Mouse (Mus musculus) yolk sac, embryonic 10.5 days (tissue): Measurements from ENCODE around the gene Zic1.
A peak's percentile ranks its signal among the peaks of the same experiment; 100 is the strongest.

Source experiments
- DNase-seq: peaks from one replicate; pipeline ENCODE4 v3.0.0-alpha.2; 2017; ENCODE audit warnings: low spot score

The Zic1 gene

DNA sequence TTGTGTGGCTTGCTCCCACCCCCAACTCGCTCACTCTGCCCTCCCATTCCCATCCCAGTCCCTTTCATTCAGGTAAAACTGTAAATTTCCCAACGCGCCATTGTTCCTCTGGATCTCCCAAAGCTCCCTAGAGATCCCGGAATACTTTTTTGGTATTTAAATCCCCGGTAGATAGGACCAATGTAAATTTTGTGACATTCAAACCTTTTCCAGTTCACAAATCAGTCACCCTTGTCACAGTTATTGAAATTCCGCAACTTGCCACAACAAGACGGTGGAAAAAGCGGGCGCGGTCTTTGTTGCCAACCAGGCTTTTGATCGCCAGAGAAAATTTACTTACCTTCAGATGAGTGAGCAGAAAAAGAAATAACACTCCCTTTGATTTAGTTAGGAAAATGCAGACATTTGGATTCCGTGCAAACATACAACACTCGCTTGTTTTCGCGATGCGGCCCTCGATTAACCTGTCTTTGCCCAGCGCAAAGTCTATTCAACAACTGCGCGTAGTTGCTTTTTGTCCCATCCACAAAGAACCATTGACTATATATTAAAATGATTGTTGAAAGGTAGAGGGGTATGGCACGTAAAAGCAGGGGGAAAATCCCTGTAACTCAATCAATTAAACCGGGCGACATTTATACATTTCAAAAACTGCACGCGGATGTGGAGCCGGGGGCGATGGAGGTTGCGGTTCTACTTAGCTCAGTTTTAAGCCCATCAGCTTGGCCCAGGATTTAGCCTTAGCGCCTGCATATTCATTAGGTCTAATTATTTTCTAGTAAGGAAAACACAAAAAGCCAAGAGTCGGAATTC, 1.6 kb upstream of the Zic1 start:
- no peak for DNase-seq

DNA sequence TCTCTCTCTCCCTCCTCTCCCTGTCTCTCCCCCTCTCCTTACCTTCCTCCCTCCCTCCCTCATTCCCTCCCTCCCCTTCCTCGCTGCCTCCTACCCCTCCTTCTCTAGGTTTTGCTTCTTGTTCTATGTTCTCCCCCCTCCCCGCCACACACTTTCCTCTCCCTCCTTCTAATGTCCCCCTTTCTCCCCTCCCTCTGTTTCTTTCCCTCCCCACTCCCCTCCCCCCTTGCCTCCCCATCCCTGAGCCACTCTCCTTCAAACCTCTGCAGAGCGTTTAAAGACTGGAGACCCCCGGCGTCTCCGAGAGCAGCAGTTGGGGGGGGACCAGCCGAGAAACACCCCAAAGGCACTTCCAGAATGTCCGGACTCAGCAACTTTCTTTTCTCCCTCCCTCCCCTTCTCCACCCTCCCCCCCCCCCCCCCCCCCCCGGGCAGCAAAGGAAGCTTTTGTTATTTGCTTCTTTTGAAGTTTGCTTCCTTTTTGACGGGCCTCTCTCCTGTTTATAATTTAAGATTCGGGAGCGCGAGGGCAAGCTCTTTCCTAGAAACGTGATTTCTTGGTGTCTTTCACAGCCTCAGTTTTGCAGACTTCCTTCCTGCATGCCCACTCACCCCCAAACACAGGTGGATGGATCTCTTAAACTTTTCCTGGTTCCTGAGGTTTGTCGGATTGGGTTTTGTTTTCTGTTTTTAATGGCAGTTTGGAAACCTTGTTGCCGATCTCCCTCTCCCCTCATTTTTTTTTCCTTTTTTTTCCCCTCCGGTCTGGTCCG, 802 bp upstream of the Zic1 start:
- no peak for DNase-seq

DNA sequence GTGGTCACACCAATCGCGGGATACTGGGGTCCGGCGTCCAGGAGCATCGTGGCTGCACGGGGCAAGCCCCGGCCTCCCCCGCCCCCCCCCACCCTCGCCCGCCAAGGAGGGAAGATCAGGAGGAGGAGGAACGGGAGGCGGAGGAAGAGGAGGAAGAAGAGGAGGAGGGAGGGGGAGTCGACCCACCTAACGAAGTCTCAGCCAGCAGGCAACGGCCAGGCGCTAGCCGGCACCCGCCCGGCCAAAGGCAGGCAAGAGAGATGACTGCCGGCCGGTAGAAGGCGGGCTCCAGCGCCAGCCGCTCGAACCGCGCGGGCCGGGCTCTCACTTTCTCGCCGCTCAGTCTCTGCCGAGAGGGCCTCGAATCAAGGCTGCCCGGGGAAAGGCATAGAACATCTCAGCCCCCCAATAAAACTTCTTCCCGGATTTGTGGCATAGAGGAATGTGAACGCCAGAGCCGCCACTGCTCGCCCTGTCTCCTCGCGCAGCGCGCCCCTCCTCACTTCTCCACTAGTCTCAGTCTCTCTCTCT, 574 bp downstream of the Zic1 start:
- no peak for DNase-seq

DNA sequence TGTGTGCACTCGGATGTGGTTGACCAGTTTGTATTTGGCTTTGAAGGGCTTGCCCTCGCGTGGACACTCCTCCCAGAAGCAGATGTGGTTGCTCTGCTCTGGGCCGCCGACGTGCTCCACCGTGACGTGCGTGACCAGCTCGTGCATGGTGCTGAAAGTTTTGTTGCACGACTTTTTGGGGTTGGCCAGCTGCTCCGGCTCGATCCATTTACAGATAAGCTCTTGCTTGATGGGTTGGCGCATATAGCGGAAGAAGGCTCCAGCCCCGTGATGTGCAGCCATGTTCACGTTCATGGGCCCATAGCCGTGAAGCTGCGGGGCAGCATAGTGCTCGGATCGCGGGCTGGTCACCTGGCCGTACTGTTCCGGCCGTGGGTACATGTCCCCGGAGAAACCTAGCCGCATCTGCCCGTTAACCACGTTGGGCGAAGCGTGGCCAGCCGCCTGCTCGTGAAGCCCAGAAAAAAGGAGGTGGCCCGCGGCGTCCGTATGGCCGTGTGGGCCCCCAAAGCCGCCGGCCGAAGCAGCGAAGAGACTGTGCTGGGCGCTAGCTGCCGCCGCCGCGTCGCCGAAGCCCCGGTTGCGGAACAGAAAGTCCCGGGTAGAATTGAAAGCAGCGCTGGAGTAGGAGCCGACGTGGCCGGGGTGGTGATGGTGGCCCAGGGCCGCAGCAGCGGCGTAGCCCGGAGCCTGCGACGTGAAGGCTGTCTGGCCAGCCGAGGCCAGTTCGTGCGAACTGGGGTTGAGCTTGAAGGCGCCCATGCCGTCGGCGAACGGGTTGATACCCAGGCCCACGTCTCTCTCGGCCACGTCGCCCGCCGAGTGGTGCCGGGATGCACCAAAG, 1.3 kb downstream of the Zic1 start:
- DNase-seq = no peak

DNA sequence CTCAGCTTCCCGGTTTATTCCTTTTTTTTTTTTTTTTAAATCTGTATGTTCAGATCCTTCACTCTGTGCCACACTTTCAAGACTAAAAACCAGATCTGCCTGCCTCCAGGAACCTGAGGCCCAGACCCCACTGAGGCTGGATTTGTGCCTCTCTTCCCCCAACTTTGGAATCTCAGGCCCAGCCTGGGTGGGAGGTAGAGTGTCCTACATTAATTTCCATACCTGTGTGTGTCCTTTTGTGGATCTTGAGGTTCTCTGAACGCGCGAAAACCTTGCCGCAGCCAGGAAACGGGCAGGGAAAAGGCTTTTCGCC, 1.8 kb downstream of the Zic1 start:
- no peak for DNase-seq

DNA sequence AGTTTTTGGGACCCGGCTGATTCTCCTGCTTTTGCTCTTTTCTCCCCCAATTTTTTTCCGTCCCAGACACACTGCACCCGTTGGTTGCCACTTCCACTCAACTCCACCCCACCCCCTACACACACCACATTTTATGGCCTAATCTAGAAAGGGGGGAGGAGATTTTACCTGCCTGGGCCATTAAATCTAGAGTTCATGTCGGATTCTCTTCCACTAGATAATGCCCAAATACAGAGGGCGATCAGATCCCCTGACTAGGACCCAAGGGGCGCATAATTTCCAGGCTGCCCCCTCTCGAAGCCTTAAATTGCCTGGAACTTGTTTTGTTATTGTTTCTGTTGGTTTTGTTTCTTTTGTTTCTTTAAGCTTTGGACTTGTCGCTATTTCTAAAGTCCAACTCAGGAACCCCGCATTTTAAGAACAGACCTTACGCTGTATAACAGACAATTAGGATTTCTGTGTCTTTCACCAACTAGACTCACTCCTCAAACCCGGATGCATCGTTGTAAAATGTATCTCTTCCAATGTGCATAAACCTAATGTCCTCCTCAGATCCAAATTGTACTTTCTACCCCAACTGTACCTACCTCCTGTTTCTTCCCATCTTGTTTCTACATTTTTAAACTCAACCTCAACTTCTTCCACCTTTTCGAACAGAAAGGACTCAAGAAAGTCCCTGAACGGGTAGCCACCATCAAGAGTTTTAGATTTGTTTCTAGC, 2.4 kb downstream of the Zic1 start:
- no peak for DNase-seq

DNA sequence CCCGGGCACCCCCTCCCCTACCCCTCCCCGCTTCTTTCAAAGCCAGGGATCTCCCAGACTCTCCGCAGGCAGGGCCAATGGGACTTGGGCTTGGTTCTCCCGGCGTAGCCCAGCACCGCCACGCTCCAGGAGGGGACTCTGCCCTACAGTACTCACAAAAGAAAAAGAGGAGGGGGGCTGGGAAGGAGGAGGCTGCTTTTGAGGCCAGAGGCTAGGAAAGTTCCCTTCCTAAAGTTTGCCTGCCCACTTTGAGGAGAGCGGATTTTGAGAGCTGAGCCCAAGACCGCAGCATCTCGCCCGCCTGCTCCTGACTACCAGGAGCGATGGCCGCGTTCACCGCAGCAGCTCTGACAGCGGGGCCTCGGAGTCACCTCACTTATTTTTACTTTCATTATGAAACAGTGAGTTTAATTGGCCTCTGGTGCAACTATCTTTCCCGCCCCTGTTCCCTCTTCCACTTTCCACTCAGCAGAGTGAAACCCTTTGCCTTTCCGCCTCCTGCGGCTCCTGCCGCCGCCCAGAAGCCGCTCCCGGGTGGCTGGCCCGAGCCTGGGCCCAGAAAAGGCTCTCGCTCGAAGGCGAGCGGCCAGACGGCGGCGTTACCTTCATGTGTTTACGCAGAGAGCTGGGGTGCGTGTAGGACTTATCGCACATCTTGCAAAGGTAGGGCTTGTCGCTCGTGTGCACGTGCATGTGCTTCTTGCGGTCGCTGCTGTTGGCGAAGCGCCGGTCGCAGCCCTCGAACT, 3.6 kb downstream of the Zic1 start, which contains the start of gene Zic4:
Gene Zic4, plus strand, starts transcription at position 558 of the 746 bp plus-strand sequence.
- DNase-seq = no peak

DNA sequence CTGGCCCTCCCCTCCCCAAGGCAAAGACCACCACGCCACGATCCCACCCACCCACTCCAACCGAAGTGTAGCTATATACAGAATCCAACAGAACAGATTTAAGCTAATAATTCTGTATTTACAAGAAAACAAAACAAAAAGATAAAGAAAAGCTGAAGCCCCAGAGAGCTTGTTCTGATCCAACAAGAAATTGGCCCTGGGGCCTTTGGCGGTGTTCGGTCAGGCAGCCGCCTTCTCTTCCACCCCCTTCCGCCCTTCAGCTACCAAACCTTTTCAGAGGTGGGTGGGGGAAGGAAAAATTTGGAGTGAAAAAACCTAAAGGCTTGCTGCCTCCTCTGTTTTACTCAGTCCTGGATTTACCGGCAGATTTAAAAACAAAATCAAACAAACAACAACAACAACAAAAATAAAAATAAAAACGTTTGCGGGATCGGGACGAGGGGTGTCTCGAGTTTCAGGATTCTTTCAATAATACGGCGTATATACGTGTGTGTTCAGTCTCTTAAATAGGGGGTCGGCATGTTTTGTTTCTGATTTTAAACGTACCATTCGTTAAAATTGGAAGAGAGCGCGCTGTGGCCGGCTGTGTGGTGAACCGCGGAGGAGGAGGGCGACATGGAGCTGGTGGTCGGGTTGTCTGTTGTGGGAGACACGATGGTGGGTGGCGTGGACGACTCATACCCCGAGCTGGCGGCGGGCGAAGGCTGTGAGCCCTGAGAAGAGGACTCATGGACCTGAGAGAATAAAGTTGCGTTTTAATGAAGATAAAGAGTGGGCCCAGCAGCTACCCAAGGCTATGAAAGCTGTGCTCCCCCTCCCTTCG, 4.4 kb downstream of the Zic1 start:
- no peak for DNase-seq

DNA sequence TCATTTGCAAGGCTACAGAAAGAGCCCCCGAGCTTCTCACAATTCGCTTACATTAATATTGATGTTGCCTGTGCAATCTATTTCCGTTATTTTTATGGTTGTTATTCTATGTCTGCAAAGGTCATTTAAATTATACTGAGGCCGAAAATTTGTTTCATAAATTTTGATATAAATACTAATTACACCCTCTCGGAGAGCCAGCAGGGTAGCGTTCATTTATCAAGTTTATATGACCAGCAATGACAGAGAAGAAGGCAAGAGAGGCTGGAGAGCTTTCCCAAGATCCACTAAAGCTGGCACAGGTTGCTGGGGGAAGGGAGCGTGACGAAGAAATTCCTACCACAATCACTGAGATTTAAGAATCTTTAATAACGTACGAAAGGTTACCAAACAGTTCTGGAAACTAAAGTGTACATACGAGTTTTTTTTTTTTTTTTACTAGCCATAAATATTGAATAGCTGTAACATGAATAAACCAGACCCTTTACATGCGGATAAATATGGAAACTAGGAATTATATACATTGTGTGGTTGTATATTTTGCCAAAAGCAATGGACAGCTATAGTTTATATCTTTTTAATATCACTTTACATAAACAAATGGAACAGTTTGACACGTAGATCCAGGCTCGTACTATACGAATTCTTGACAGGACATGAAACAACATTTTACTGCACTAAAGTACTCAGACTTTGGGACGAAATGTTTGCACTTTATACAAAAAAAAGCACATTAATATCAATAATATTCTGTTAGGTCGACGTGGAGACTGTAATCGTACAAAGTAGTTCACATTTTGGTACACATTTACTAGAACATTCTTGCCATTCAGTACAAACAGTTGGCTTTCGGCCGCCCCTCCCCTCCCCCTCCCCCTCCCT, 5.2 kb downstream of the Zic1 start:
- DNase-seq = no peak

DNA sequence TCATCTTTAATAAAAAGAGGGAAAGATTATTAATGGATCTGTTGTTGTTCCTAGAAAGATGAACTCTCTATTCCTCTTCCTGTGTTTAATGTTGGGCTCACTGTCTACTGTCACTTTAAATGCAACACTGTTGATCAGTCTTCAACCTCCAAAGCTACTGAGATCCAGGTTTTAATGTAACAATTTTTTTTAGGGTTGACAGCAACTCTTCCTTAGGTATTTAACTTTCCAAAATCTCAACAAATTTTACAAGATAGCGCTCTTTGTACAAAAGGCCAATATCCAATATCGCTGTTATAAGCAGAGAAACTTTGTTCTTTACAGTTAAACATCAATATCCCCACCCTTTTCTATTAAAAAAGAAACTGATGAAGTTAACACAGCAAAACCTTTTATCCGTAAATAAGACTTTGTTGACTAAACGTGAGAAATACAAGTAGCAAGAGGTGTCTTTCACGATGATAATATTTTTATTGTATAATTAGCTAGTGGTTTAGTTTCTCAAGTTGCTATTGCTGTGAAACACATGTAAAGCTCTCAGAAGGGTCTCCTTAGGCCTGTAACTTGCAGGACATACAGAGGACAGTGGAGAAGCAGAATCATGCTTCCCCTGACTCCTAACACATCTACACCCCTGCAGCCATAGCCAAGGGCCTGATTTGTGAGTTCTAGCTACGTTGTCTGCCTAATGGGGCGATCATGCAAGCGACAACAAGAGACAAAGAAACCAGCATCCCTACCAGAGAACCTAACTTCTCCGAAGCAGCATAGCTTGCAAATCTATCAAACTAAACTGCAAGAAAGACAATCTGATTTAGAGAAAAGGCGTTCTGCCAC, 6.5 kb downstream of the Zic1 start:
- no peak for DNase-seq

DNA sequence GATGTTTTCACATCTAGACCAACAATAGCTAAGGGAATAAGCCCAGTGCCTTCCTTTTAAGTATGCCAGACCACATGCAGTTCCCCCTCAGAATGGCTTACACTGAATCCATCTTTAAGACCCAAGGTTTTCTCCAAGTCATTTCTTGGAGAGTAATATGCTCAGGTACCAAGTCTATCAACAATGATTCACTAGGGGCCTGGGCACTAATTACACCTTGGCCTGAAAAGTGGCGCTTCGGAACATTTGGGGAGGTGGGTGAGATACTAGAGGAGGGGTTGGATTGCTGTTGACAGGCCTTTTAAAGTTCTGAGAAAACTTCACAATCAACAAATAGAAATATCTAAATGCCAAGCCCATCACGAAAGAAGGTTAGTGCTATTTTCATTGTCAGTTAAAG, 8.3 kb downstream of the Zic1 start:
- no peak for DNase-seq

DNA sequence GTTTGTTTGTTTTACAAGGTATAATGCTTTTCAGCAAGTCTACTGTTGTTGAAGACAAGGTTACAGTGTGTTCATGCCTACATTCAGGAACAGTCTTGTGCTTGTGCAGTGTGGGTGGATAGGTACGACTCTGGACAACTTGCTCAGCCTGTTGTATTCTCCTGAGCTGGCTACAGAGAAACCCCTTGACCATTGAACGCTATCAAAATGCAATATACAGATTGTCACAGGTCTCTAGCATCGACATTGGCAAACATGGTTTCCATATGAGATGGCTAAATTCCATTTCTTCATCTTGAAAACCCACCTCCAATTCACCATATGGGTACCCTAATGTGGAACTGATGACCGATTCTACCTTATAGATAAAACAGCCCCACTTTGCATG, 9.3 kb downstream of the Zic1 start:
- no peak for DNase-seq

DNA sequence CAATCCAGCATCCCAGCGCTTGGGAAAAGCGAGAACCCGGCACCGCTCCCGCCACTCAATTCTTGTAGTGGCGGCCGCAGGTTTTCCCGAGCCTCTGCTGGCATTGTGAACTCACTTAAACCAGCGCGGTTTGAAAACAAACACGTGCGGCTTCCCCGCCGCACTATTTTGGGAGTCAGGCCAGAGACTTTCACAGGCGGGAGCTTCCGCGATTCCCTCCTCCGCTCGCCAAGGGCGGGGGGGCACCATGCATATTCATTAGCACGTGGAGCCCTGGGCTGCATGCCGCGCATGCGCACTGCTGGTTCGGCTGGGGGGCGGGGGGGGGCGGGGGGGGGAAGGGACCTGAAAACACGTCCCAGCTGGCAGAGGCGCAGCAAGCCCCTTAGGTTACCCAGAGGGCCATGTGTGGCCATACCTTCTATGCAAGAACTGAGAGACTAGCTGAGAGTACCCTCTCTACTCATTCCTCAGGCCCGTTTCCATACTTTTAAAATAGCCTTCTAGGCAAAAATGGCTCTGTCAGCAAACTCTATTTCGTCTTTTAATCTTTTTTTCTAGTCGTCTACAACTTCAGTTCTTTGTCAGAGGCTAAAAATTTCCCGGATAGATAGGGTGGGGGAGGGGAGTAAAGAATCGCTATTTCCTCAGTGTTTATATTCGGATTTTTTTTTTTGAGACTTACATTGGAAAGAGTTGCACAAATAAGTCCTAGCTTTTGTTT, 9.8 kb downstream of the Zic1 start:
- peak; percentile 57 for DNase-seq

DNA sequence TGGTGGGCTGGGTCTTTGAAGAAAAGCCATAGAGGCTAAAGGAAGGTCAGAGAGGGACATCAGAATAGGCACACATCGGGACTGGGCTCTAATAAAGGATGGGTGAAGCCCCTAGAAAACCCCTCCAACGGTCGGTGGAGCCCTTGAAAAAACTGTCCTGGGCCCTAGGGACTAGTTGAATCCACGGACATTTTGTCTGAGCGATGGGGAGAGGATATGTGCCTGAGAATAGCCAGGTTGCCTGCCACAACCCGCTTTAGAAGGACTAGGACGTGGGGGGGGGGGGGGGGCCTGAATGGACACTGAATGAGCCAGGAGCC, 10.4 kb downstream of the Zic1 start:
- DNase-seq = no peak

DNA sequence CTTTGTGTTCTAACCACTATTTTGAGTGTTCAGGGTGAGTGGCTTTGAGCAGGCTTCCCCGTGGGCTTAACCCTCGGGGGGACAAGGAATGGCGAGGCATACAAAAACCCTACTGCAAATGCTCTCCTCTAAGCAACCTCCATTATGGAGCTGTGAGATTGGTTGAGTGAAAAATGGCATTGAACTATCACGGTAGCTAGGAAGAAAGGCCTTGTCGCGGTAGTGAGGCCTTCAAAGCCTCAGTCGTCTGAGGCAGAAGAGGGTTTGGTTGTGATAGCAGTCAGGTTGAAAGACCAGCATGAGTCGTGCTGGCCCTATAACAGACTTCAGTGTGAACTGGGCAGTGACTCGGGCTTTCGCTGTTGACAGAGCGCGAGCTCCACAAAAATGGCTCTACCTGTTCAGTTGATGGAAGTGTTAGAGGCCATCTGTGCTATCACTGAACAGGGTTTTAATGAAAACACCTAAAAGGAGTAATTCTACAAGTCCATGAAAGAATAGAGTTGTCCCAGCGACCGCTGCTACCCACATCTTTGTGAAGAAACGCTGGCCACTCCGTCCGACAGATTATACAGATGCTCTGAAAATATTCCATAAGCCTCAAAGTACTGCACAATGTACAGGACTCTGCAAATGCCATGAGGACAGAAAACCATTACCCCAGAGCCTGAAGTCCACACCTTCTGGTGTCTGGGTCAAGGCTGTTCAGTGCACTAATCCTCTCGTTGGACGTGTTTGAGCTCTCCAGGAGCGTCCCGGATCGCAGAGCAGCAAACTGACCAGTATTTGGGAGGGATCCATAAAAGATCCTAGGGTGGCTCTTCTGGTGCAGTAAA, 11.0 kb downstream of the Zic1 start:
- no peak for DNase-seq

DNA sequence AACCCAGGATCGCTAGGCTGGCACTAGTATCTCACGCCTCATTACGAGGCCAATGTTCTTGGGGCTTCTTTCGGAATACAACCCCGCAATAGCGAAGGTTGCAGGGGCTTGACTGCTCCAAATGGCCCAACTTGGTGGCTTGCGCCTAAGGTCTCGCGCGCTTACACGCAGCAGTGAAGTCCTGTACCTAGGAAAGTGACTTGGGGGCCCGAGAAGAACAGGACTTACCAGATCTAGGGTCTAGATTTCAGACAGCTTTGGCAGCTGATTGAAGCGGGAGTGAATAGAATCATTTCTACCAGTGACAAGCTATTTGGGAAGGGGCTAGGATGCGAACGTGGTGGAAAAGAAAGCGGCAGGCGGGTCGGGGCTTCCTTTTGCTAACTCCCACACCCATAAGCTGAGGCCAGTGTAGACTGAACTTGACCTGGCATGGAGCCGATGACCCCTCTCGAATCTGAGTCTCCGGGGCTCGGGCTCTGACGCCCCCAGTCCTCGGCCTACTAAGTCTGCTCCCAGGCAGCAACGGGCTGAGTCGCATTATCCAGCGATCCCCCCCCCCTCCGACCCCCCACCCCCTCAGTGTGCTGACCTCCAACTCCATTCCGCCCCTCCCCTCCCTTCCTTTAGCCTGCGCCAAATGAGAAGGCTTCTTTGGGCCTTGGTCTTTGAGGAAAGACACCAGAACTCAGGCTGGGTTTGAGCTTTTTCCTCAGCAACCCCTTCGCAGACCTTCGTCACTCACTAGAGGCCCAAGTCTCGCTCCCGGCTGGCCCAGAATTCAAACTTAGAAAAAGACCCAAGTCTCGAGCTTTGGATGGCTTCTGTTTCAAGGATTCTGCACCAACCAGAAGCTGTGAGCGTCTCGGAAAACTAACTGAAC, 11.8 kb downstream of the Zic1 start:
- DNase-seq = no peak
